Mouse (Mus musculus): ENCODE results near the gene G3bp2. TPM values are rescaled to one million over a fixed set of nuclear protein-coding genes. Genes with fewer than 3 reads are reported as not detected.
A peak's percentile ranks its signal among the peaks of the same experiment; 100 is the strongest.

G3bp2 gene
- total RNA-seq, 4 experiments from 2014 or later, result 55.3 to 63.0 (median 57.9) TPM

DNA sequence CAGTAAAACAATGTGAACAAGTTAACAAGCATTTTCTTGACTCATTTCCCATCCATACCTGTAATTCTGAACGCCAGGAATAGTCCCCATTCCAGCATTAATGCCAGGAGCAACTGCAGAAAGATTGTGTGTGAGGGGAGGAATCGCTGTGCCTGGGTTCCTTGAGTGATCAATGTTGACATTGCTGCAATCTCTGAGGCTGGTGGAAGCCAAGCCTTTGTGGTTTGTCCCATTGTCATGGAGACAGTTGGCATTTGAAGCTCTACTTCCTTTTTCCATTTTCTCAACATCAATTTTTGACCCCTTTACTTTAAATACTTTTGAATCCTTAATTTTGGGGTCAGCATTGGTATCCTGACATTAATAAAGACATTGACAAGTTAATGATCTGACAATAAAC lies 63.6 kb downstream of the G3bp2 start:
- DNase-seq (ENCODE audit: low spot score), result no peak

DNA sequence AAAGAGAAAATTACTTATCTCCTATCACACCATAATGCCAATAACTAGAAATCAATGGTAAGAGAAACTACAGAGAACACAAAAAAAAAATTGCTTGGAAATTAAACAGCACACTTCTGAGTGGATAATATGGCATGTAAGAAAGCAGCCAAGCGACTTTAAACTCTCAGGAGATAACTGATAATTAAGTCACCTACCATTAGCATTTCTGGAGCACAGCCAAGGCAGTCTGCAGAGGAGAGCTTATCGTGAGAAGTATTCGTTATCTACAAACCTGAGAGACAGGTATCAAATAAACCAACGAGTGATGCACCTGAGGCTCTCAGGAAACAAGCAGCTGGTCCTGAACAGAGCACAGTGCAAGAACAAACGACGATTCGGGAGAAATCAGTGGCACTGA lies 71.8 kb downstream of the G3bp2 start:
- no peak for DNase-seq (ENCODE audit: low spot score)

DNA sequence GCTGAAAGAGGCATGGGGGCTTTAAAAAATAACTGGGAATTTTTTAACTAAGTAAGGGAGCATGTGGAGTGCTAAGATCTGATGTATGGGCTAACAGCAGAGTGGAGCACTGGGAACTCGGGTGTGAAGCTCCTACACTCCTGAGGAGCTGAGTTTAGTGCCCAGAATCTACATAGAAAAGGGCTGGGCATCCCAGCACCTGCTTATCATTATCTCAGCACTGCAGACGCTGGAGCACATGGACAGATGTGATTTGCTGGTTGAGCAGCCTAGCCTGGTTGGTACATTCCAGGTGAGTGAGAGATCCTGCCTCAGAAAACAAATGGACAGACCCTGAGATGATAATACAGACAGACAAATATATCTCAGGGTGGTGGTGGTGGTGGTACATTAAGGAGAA lies 73.7 kb downstream of the G3bp2 start:
- no peak for DNase-seq (ENCODE audit: low spot score)

DNA sequence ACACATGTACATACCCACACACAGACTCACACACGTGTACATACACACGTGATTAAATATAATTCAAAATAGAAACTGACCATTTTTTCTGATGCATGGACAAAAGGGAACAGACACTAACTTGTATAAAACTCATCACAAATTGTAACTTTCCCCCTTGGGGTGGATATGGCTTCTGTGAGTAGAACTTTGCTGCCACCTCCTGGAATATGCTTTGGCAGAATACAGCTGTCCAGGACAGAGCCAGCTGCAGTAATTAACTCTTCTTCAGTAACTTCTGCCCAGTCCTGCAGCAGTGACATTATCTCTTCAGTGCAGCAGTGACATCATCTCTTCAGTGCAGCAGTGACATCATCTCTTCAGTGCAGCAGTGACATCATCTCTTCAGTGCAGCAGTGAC lies 80.5 kb downstream of the G3bp2 start:
- DNase-seq (ENCODE audit: low spot score), result peak; percentile 9

Other genes with a start within 250 kb of the G3bp2 start
- 10 to 100 TPM; 30.1 to 35.5 (median 32.2) TPM for gene Rchy1, start 120.7 kb downstream of the G3bp2 start, total RNA-seq (2022)
- gene Odaph, start 96.2 kb downstream of the G3bp2 start, total RNA-seq (2022), result not detected
- 1 to 10 TPM; 4.2 to 6.9 (median 5.6) TPM for gene Cdkl2, start 39.8 kb downstream of the G3bp2 start, total RNA-seq (2022)
- 10 to 100 TPM; 43.0 to 49.2 (median 46.7) TPM for gene Uso1, start 54.2 kb upstream of the G3bp2 start, total RNA-seq (2022)
- not detected for gene U90926, start 131.7 kb upstream of the G3bp2 start, total RNA-seq (2022)
- gene Ppef2, start 172.6 kb upstream of the G3bp2 start, total RNA-seq (2022), result not detected
- 10 to 100 TPM; 15.9 to 21.7 (median 18.8) TPM for gene Naaa, start 194.5 kb upstream of the G3bp2 start, total RNA-seq (2022)
- gene Sdad1, start 226.8 kb upstream of the G3bp2 start, total RNA-seq (2022), result 10 to 100 TPM; 10.8 to 12.5 (median 11.4) TPM
- 1 to 10 TPM in 3 of 4 experiments, under 1 TPM in 1; 0.79 to 1.8 (median 1.2) TPM for gene Cxcl9, start 244.4 kb upstream of the G3bp2 start, total RNA-seq (2022)
- 100 to 1,000 TPM; 573 to 758 (median 670) TPM for gene Art3, start 248.1 kb upstream of the G3bp2 start, total RNA-seq (2022)